Mouse (Mus musculus) cerebellum, adult 11-12 months (tissue): ENCODE results near the gene Egfl8.

ENCODE experiments used
- DNase-seq: peaks from one replicate; pipeline ENCODE4 v3.0.0; 2022

Egfl8 gene

GRCm38 (mm10) chr17:34615871-34616270, at the start of gene Egfl8:
Egfl8 (minus strand) TSS chr17:34615971.
- no peak for DNase-seq

GRCm38 (mm10) chr17:34664472-34664871, 48.7 kb upstream of the Egfl8 start:
- DNase-seq = no peak

- no peak for DNase-seq
Observed at GRCm38 (mm10) chr17:34663558-34663957, 47.8 kb upstream of the Egfl8 start.

GRCm38 (mm10) chr17:34662978-34663377, 47.2 kb upstream of the Egfl8 start:
- no peak for DNase-seq

- DNase-seq = no peak
Observed at GRCm38 (mm10) chr17:34662468-34662867, 46.7 kb upstream of the Egfl8 start.

- no peak for DNase-seq
Observed at GRCm38 (mm10) chr17:34661121-34661591, 45.4 kb upstream of the Egfl8 start.

GRCm38 (mm10) chr17:34660259-34660820, 44.6 kb upstream of the Egfl8 start:
- DNase-seq = no peak

- DNase-seq = no peak
Observed at GRCm38 (mm10) chr17:34659897-34660214, 44.1 kb upstream of the Egfl8 start.

GRCm38 (mm10) chr17:34659181-34659896, 43.6 kb upstream of the Egfl8 start:
- DNase-seq = no peak

- DNase-seq = no peak
Observed at GRCm38 (mm10) chr17:34658591-34658990, 42.8 kb upstream of the Egfl8 start.

- DNase-seq = no peak
Observed at GRCm38 (mm10) chr17:34658145-34658544, 42.4 kb upstream of the Egfl8 start.

- DNase-seq = no peak
Observed at GRCm38 (mm10) chr17:34657271-34657670, 41.5 kb upstream of the Egfl8 start.

- DNase-seq = peak; percentile 20
Observed at GRCm38 (mm10) chr17:34656666-34657065, 40.9 kb upstream of the Egfl8 start.

- peak; percentile 60 for DNase-seq
Observed at GRCm38 (mm10) chr17:34655581-34655991, 39.8 kb upstream of the Egfl8 start.

GRCm38 (mm10) chr17:34655160-34655559, 39.4 kb upstream of the Egfl8 start:
- DNase-seq = no peak

GRCm38 (mm10) chr17:34654392-34654791, 38.6 kb upstream of the Egfl8 start:
- peak; percentile 44 for DNase-seq

GRCm38 (mm10) chr17:34653746-34654285, 38.0 kb upstream of the Egfl8 start:
- peak; percentile 48 for DNase-seq

GRCm38 (mm10) chr17:34652985-34653384, 37.2 kb upstream of the Egfl8 start:
- DNase-seq = peak; percentile 22

GRCm38 (mm10) chr17:34652546-34652945, 36.8 kb upstream of the Egfl8 start:
- DNase-seq = peak; percentile 26

GRCm38 (mm10) chr17:34651507-34652221, 35.9 kb upstream of the Egfl8 start:
- peak; percentile 43 for DNase-seq

- peak; percentile 46 for DNase-seq
Observed at GRCm38 (mm10) chr17:34650781-34651180, 35.0 kb upstream of the Egfl8 start.

GRCm38 (mm10) chr17:34649106-34649864, 33.5 kb upstream of the Egfl8 start:
- DNase-seq = peak; percentile 42
